Mouse (Mus musculus): Measurements from ENCODE around the gene Zfp382.
"Not testable (repeated sequence)": the region's sequence is repeated elsewhere in the genome, so short reads cannot be mapped to it uniquely, and the experiment has no call there.

Gene Zfp382

GRCm38 (mm10) chr7:30121308-30122187 lies at the start of gene Zfp382:
Gene Zfp382, plus strand, starts transcription at chr7:30121942.
- in situ Hi-C loops (cut with MboI; ENCODE audit: low pct_unique_long_range_greater_than_20kb in 1 of 2, low sequenced_read_pairs in 2 of 2, unreplicated experiment in 1 of 2): no loop called here

- in situ Hi-C loops (cut with MboI; ENCODE audit: low pct_unique_long_range_greater_than_20kb in 1 of 2, low sequenced_read_pairs in 2 of 2, unreplicated experiment in 1 of 2): no loop called here
These were observed 49.4 kb upstream of the Zfp382 start, which contains the start of gene Zfp82 for GRCm38 (mm10) chr7:30072146-30073028. Gene Zfp82, minus strand, starts transcription at chr7:30072900.

- in situ Hi-C loops (cut with MboI; ENCODE audit: low pct_unique_long_range_greater_than_20kb in 1 of 2, low sequenced_read_pairs in 2 of 2, unreplicated experiment in 1 of 2): no loop called here
These were observed 35.2 kb upstream of the Zfp382 start for GRCm38 (mm10) chr7:30086524-30086923.

- in situ Hi-C loops (cut with MboI; ENCODE audit: low pct_unique_long_range_greater_than_20kb in 1 of 2, low sequenced_read_pairs in 2 of 2, unreplicated experiment in 1 of 2): no loop called here
These were observed 32.3 kb upstream of the Zfp382 start for GRCm38 (mm10) chr7:30089405-30089804.

GRCm38 (mm10) chr7:30090092-30090969 lies 31.4 kb upstream of the Zfp382 start, which contains the start of the genes Gm26920 and Zfp566:
Gene Gm26920, minus strand, starts transcription at chr7:30090410.
Gene Zfp566, minus strand, starts transcription at chr7:30090527.
- in situ Hi-C loops (cut with MboI; ENCODE audit: low pct_unique_long_range_greater_than_20kb in 1 of 2, low sequenced_read_pairs in 2 of 2, unreplicated experiment in 1 of 2): no loop called here

GRCm38 (mm10) chr7:30090970-30091585 lies 30.7 kb upstream of the Zfp382 start:
- in situ Hi-C loops (cut with MboI; ENCODE audit: low pct_unique_long_range_greater_than_20kb in 1 of 2, low sequenced_read_pairs in 2 of 2, unreplicated experiment in 1 of 2): no loop called here

GRCm38 (mm10) chr7:30092666-30093065 lies 29.1 kb upstream of the Zfp382 start:
- in situ Hi-C loops (cut with MboI; ENCODE audit: low pct_unique_long_range_greater_than_20kb in 1 of 2, low sequenced_read_pairs in 2 of 2, unreplicated experiment in 1 of 2): no loop called here

GRCm38 (mm10) chr7:30093918-30094415 lies 27.8 kb upstream of the Zfp382 start:
- in situ Hi-C loops (cut with MboI; ENCODE audit: low pct_unique_long_range_greater_than_20kb in 1 of 2, low sequenced_read_pairs in 2 of 2, unreplicated experiment in 1 of 2): no loop called here

GRCm38 (mm10) chr7:30094646-30095429 lies 26.9 kb upstream of the Zfp382 start, which contains the start of gene Zfp260:
Gene Zfp260, plus strand, starts transcription at chr7:30094777.
- in situ Hi-C loops (cut with MboI; ENCODE audit: low pct_unique_long_range_greater_than_20kb in 1 of 2, low sequenced_read_pairs in 2 of 2, unreplicated experiment in 1 of 2): no loop called here

- in situ Hi-C loops (cut with MboI; ENCODE audit: low pct_unique_long_range_greater_than_20kb in 1 of 2, low sequenced_read_pairs in 2 of 2, unreplicated experiment in 1 of 2): no loop called here
These were observed 26.1 kb upstream of the Zfp382 start for GRCm38 (mm10) chr7:30095551-30096125.

GRCm38 (mm10) chr7:30099297-30099696 lies 22.4 kb upstream of the Zfp382 start:
- in situ Hi-C loops (cut with MboI; ENCODE audit: low pct_unique_long_range_greater_than_20kb in 1 of 2, low sequenced_read_pairs in 2 of 2, unreplicated experiment in 1 of 2): no loop called here

GRCm38 (mm10) chr7:30116076-30116475 lies 5.7 kb upstream of the Zfp382 start:
- in situ Hi-C loops (cut with MboI; ENCODE audit: low pct_unique_long_range_greater_than_20kb in 1 of 2, low sequenced_read_pairs in 2 of 2, unreplicated experiment in 1 of 2): no loop called here

GRCm38 (mm10) chr7:30117935-30118334 lies 3.8 kb upstream of the Zfp382 start:
- in situ Hi-C loops (cut with MboI; ENCODE audit: low pct_unique_long_range_greater_than_20kb in 1 of 2, low sequenced_read_pairs in 2 of 2, unreplicated experiment in 1 of 2): not testable (repeated sequence)

- in situ Hi-C loops (cut with MboI; ENCODE audit: low pct_unique_long_range_greater_than_20kb in 1 of 2, low sequenced_read_pairs in 2 of 2, unreplicated experiment in 1 of 2): no loop called here
These were observed 417 bp downstream of the Zfp382 start for GRCm38 (mm10) chr7:30122188-30122530.

GRCm38 (mm10) chr7:30129900-30130299 lies 8.2 kb downstream of the Zfp382 start:
- in situ Hi-C loops (cut with MboI; ENCODE audit: low pct_unique_long_range_greater_than_20kb in 1 of 2, low sequenced_read_pairs in 2 of 2, unreplicated experiment in 1 of 2): no loop called here

GRCm38 (mm10) chr7:30132396-30132795 lies 10.7 kb downstream of the Zfp382 start:
- in situ Hi-C loops (cut with MboI; ENCODE audit: low pct_unique_long_range_greater_than_20kb in 1 of 2, low sequenced_read_pairs in 2 of 2, unreplicated experiment in 1 of 2): no loop called here

GRCm38 (mm10) chr7:30136826-30137225 lies 15.1 kb downstream of the Zfp382 start:
- in situ Hi-C loops (cut with MboI; ENCODE audit: low pct_unique_long_range_greater_than_20kb in 1 of 2, low sequenced_read_pairs in 2 of 2, unreplicated experiment in 1 of 2): no loop called here
